Mouse (Mus musculus) lung, postnatal 10 days (tissue): ENCODE results near the gene Cd96.
"Not testable (repeated sequence)": the region's sequence is repeated elsewhere in the genome, so short reads cannot be mapped to it uniquely, and the experiment has no call there.

Source experiments
- DNase-seq: peaks from one replicate; pipeline ENCODE4 v3.0.0; 2021

The Cd96 gene

DNA sequence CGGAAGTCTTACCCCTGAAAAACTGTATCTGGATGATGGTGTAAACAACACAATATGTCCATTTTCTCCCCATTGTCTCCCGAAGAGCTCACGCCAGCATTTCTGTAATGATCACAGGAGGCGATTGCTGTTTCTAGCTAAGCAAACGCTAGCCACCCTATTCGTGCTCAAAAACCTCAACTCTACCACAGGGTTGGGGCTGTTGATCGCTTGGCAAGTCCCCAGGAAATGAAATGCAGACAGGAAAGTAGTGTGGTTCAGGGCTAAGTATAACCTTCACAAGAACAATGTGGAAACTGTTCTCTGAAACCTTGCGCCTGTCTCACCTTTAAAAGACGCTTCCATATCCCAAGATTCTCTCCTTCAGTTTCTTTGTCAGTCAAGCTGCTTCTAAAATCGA, at the start of gene Cd96:
Gene Cd96 (minus strand): TSS at position 232 of the 400 bp plus-strand sequence.
- DNase-seq: no peak

DNA sequence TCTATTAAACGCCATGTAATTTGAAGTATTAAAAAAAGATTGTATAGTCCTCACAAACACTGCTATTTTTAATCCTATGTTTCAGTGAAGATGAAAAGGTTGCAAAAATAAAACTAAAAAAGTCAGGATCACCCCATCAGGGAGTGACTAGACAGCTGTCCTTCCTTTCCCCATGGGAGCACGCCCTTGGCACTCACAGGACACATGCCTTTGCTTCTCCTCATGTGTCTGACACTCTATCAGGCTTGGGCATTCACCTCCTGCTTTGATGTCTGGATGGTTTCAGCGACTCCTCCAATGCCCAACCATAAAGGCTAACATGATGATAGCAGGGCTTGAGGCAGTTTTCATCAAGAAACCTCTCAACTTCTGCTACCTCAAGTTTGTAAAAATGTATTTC, 46.9 kb upstream of the Cd96 start:
- no peak for DNase-seq

DNA sequence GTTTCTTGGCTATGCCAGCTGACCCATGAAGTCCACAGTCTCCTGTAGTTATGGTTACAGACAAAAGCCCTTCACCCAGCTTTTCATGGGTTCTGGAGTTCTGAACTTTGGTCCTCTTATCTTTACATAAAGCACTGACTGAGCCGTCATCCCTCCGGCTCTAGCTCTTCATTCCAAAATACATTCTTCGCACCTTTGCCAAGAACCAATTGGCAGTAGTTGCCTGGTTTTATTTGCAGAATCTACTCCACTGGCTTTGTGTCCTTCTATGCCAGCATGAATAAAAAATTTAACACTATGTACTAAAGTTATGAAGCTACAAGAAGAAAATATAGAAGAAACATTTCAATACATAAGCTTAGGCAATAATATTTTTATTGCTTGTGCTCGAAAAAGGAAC, 45.3 kb upstream of the Cd96 start:
- no peak for DNase-seq

DNA sequence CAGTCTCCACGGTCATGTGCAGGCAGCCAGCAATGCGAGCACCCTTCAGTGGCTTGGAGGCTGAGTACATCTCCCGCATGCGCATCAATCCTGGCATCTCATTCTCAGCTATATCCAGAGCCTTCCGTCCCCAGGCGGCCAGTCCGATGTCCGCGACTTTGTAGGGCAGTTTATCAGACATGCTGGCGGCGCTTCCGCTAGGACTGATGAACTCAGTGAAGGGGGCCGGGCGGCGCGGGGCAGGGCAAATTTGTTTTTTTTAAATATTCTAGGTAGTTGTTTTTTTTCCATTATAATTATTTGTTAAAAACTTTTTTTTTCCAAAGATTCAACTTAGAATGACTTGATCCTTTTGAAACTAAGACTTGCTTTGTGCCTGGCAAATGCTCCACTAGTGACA, 34.8 kb upstream of the Cd96 start, which contains the start of gene Gm4737:
Gene Gm4737 (minus strand): TSS at position 246 of the 400 bp plus-strand sequence.
- DNase-seq: not testable (repeated sequence)

DNA sequence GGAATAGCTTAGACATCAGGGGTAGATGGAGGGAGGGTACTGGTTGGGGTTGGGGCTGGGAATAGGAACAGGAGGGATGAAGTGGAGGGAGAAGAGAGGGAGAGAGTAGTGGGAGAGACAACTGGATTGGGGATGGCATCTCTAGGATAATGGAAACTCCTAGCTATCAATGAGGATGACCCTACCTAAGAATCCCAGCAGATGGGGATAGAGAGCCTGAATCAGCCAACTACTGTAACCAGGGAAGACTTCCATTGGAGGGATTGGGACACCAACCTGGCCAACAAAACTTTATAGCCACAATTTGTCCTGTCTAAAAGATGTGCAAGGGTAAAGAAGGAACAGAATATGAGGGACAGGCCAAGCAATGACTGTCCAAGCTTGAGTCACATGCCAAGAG, 31.1 kb upstream of the Cd96 start:
- no peak for DNase-seq

DNA sequence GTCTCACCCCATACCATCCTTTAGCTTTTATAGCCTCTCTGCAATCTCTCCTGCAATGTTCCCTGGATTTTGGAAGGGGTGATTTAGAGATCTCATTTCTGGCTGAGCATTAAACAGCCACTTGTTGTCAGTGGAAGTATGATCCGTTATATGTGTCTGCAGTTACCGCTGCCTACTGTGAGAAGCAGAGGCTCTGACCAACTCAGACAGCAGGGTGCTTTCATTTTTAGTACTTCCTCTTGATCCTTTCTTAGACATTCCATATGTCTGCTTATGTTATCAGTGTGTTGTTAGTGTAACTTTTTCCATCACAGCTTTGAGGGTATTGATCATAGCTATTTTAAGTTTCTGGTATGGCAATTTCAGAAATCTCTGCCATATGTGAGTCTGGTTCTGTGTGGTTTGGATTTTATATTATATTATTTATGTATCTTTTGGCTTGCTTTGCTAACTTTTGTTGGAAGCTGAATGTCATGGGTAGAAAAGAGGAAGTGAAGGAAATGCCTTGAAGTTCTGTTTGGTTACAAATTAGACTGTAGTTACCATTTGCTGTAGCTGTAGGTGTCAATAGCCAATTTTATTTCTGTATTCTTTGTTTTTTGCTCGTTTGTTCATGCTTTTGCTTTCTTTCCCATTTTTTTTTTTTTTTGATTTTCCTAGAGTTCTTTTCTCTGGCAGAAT, 28.8 kb upstream of the Cd96 start:
- no peak for DNase-seq

DNA sequence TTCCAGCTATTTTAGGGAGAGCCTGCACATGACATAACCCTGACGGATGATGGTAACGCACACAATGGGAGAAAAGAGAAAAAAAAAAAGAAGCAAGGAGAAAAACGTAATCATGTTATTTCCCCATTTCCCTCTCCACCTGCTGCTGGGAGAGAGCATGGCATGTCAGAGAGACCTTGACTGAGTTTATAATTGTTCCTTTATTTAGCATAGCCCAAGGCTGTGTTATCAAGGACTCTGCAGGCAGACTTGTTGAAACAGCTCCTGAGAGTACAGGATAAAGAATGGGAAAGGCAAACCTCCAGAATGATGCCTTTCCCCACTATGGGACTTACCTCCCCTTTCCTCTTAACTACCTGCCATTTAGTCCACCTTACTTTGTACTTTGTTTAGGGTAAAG, 26.9 kb upstream of the Cd96 start:
- no peak for DNase-seq

DNA sequence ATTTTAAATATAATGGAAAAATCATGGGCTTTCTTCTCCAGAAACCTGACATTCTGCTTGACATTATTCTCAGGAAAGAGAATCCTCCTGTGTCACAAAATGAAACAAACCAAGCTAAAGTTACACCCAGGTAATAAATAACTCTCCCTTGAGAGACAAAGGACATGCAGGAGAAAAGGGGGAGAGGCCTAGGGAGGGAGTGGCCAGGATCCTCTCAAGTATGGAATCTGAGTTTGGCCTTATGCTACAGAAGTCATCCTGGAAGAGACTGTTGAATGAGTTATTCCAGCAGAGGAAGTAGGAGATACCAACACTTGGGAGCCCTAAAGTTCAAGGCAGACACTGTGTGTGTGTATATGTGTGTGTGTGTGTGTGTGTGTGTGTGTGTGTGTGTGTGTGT, 2.2 kb upstream of the Cd96 start:
- DNase-seq: no peak

DNA sequence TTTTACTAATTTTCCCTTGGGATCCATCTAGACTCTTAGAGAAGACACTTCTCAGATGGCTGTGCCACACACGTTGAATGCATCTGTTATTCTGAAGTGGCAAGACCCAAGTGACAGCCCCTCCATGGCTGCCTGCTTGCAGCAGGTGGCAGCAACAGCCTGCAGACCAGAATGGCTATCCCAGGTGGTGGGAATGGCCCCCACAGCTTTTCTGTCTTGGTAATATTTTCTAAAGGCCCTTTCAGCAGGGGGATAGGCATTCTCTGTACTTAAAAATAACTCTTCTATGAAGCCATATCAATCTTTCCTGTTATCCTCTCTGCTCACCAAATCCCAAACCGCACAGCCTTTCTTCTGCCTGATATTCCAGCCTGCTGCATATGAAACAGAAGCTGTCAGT, 1.4 kb upstream of the Cd96 start:
- DNase-seq: peak; percentile 12

DNA sequence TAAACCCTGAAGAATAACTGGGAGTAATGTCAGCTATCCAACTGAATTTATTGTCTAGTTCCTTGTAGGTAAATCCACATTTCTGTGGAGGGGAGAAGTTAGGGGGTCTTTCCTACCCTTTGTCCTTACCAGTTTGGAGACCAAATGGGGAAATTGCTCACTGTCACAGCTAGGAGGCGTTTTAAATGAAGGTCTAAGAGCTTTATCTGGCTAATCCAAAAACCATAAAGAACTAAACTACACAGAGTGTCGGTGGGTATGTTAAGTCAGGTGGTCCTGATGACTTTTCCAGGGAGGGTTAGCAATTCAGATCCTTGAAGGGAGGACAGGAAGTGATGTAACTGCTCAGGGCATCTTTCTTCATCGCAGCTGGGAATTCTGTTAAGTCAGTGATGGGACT, 556 bp upstream of the Cd96 start:
- no peak for DNase-seq

DNA sequence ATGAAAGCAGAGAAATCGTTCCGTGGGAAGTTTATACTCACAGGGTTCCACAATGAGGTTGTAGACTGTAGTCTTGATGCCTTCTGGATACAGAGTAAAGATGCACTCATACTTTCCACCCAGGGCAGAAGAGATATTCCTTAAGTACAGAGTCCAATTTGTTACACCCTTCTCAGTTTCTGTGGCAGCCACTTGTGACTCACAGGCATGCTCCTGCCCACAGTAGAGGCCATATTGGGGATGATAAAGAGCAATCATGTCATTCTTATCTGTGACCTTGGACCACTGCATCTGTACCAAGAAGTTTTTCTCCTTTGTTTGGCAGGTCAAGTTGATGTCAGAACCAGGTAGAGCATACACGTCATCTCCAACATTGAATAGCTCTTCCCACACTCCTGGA, 2.4 kb downstream of the Cd96 start:
- no peak for DNase-seq

DNA sequence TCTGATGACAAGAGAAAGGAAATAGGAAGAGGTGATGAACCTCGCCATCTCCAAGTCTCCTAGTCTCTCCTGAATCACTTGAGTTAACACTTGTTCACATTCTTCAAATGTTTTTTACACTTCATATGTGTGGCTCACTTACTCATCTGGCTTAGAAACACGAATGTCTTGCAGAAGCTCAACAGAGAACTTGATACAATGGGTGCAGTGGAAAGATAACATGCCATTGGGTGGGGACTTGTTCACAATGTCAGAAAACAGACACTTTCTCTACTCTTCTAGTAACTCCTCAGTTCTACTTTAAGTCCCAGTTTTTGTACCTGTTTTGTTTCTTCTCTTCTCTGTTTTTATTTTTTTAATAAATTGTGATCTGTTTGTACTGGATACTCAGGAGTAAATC, 5.3 kb downstream of the Cd96 start:
- no peak for DNase-seq

DNA sequence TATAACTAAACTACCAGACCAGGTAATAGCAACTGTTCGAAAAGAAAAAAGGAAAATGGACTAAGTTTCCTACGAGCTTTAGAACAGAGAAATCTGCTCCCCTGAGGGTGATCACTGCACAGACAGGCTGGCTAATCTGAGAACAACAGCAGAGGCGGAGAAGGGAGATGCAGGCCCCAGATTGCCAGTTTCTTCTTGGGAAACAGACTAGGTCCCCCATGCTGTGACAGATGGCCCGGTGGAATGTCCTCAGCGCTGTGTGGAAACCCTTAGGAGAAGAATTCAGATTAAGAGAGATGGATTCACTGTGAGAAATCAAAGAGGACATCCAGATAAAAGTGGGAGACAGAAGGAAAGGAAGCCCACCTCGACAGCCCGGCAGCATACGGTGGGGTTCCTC, 10.5 kb downstream of the Cd96 start:
- DNase-seq: no peak

DNA sequence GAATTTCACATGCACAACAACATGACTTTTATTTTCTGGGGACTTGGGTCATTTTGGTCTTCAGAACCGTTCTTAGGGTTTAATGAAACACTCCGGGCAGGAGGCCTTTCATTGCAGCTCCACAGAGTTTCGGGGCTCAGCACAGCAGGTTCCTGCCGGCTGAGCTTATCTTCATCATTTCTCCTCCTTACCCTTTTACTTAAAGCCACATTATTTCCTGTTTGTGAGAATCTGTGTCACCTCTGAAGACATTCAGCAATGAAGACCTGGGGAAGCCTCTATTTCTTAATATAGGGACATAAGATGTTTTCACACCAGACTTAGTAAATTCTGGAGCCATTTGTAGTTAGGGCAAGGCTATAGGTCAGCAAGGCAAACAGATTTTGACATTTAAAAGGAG, 12.6 kb downstream of the Cd96 start:
- DNase-seq: no peak

DNA sequence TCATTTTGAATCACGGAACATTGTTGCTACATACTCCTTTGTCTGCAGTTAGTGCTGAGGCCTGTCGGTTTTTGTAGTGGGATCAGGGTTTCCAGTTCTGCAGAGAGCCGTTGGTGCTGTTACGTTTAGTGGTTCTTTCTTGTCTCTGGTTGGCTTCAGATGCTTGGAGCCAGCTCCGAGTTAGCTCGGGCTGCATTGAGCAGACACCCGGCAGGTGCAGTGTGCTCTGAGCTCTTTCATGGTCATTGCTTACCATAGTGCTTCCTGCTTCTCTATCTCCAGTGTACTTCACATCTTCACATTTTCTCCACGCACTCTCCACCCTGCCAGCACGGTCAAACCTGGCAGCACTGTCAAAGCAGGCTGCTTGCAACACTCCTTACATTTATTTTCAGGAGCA, 15.6 kb downstream of the Cd96 start:
- DNase-seq: no peak

DNA sequence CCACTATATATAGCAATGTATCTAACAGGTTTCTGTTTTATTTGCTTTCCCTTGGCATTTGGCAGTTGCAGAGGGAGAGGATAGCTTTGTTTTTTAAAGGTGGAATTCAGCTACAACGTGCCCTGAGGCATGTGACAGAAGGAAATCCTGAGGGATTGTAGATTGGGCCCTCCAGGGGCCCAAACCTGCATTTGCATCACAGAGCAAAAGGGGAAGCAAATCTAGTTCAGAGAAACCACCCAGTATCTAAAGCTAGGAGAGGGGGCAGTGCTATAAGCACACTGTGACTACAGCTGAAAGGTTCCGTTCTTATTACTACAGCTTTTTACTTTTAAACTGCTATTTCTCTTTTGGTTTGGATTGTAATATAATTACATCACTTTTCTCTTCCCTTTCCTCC, 18.3 kb downstream of the Cd96 start:
- no peak for DNase-seq

DNA sequence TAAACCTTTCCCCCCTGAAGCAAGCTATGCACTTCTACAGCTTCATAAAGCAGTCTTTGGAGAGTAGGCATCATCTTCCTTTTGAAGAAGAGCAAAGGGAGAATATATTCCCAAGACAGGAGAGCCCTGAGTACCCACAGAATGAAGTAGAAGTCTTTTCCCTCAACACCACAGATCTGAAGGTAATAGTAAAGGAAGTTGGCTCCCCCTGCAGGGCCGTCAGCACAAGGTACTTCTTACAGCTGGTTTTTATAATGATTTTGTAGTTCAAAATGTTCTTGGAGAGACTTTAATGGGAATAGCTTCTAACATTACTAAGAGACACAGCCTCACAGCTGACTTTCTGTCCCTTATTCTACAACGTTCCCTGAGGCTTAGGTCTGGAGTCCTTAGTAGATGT, 19.8 kb downstream of the Cd96 start:
- peak; percentile 45 for DNase-seq

DNA sequence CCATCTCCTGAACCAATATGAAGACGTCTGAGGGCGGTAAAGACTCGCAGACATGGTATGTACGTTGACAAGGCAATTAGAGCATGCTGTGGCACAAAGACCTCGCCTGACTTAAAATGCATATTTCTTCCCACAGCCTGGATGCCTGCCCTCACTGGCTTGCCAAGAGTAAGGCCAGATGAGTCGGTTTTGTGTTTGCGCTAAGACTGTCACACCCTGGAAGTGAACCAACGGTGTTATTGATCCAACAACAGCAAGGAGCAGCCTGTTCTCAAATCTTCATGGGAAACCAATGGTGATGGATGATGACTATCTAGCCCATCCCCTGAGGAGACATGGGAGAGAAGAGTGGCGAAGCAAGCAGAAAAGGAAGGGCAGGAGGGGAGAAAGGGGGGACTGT, 22.6 kb downstream of the Cd96 start:
- DNase-seq: peak; percentile 21

DNA sequence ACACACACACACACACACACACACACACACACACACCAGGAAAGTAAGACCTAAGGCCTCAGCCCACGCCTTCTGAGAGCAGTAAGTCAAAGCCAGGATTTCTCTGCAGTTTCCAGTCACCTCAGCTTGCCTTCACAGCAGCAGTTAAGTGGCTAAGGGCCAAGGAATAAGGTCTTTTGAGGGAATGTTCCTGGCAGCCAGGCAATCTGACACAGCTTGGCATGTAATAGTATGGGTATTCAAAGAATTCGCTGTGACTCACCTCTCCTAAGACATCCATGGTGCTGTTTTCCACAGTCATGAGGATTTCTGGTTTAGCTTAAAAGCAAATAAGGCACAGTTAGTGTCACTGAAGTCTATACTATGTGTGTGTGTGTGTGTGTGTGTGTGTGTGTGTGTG, 25.6 kb downstream of the Cd96 start:
- DNase-seq: peak; percentile 47

DNA sequence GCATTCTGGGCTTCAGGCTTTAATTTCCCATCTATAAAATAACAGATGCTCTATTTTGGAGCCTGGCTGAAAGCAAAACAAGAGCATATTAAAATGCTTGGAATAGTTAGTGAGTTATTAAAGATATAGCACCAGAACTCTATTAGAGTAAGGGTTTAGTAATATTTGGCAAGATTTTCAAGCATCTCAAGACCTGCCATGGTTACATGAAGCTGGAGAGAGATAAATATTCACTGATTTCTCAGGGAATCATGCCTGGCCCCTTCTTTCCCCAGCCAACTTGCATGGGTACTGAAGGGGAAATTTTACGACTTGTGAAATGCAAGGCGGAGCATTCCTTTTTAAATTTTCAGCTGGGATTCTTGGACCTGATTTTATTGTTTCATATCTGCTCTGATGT, 27.1 kb downstream of the Cd96 start:
- DNase-seq: no peak

DNA sequence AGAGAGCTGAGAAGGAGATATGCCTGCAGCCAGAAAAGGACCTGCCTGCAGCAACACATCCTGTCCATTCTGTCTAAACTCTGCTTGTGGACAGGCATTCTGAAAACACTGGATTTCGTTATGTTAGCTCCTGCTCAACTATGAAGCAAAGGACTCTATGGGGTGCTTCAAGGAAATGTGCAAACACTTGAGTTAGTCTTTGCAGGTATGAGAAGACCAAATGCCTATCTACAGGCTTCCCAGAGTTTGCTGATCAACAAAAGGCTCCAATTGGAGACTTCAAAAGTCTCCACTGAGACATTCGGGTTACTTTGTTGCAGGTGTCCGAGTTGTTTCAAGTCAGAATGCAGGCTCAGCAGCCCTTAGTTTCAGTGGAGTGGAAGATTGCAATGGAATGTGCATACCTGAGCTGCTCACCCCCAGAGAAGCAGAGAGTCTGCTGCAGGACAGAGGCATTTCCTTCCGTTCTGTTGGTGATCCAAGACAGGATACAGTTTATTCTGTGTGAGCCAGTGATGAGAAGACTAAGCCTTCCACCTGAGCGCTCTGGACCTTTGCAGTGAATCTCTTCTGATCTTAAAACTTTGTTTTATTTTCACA, 33.1 kb downstream of the Cd96 start:
- DNase-seq: peak; percentile 6

DNA sequence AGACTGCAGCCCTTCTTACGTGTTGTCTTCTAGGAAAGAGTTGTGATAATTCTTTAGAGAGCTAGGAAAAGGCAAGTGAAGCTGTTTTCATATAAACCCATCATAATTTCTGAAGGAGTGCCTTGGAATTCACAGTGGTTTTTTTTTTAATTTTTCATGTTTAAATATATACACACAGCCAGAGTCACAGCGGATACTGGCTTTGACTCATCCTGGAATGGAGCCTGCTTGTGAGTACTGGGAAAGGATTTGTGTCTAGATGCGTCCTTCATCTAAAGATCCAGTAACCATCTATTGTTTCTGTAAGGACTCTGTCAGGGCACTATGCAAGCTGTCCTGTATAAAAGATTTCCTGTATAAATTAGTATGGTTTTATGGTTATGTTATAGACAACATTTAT, 52.1 kb downstream of the Cd96 start:
- DNase-seq: no peak

DNA sequence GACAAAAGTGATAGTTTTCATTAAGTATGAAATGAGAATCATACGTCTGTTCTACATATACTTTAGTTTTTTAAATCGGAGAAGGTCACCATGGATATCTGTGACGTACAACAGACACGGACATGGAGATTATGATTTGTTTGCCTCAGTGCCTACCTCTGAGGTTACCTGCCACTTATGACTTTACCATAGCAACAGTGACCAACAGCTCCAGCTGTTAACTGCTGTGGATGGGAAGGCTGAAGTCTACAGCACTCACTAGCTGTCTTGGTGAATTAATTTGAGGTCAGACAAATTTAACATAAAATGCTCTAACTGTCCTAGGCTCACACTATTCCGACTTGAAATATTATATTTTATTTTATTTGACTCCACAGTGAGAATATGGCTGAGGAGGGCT, 56.8 kb downstream of the Cd96 start:
- DNase-seq: no peak

DNA sequence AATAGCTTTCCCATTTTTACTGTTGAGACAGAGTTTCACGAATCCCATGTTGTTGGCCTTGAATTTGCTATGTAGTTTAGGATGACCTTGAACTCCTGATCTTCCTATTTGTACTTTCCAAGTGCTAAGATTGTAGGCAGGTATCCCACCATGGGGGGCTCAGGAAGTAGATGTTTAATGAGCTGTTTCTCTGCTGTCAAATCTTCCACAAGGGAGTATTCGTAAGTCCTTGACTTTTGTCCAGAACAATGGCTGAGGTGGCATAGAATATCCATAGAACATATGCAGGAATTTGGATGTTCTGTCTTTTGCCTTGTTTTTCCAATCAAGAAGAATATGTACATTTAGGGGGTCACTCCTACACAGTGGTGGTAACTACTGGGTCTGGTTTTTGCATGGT, 73.1 kb downstream of the Cd96 start:
- no peak for DNase-seq

DNA sequence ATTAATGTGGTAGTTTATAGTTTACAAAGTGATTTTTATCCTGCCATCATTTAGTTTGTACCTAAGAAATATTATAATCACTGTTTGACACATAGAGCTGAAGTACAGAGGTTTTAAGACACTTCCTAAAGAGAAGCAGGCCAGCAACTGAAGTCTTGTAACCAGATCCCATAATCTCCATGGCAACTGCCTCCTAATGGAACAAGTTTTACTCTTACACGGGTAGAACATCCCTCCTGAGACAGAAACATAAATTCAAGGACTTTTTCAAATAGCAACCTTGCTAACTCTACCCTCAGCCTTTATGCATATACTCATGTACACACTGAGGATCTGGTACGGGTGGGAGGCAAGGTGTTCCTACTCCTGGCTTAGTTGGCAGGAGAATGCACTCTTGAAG, 83.8 kb downstream of the Cd96 start:
- DNase-seq: no peak
